Mouse (Mus musculus) cerebral cortex, adult 2 months (tissue): Measurements from ENCODE around the gene Lactbl1.

Source experiments
- WGBS: fragments of 180-500 bp; shearing (Covaris S2); methylation state at CpG from one replicate; pipeline ENCODE4 v1.1.7; 2018; 5-methylcytosine and 5-hydroxymethylcytosine counted together

Gene Lactbl1

GRCm38 (mm10) chr4:136636983-136637562, 14.7 kb downstream of the Lactbl1 start:
- 14% methylated on average over 37 of the region's 37 CpGs for WGBS

- WGBS: 3% methylated on average over 75 of the region's 76 CpGs
Observed at GRCm38 (mm10) chr4:136637563-136638229, 15.3 kb downstream of the Lactbl1 start.

- 49% methylated on average over 7 of the region's 7 CpGs for WGBS
Observed at GRCm38 (mm10) chr4:136638230-136638750, 15.9 kb downstream of the Lactbl1 start.

GRCm38 (mm10) chr4:136638890-136639289, 16.5 kb downstream of the Lactbl1 start:
- 27% methylated on average over 10 of the region's 10 CpGs for WGBS

- 14% methylated on average over 11 of the region's 11 CpGs for WGBS
Observed at GRCm38 (mm10) chr4:136648922-136649479, 26.6 kb downstream of the Lactbl1 start.

- WGBS: 27% methylated on average over 13 of the region's 13 CpGs
Observed at GRCm38 (mm10) chr4:136649480-136650196, 27.2 kb downstream of the Lactbl1 start.

- WGBS: 84% methylated on average over 8 of the region's 8 CpGs
Observed at GRCm38 (mm10) chr4:136650261-136650660, 27.8 kb downstream of the Lactbl1 start.

GRCm38 (mm10) chr4:136651357-136651811, 29.0 kb downstream of the Lactbl1 start:
- WGBS: 42% methylated on average over 3 of the region's 3 CpGs

GRCm38 (mm10) chr4:136651882-136652527, 29.6 kb downstream of the Lactbl1 start:
- WGBS: 41% methylated on average over 13 of the region's 13 CpGs

GRCm38 (mm10) chr4:136652528-136652910, 30.1 kb downstream of the Lactbl1 start:
- WGBS: 31% methylated on average over 11 of the region's 11 CpGs

- WGBS: 58% methylated on average over 6 of the region's 6 CpGs
Observed at GRCm38 (mm10) chr4:136653019-136653418, 30.6 kb downstream of the Lactbl1 start.

- 89% methylated on average over 10 of the region's 10 CpGs for WGBS
Observed at GRCm38 (mm10) chr4:136653692-136654234, 31.3 kb downstream of the Lactbl1 start.

GRCm38 (mm10) chr4:136657914-136658313, 35.5 kb downstream of the Lactbl1 start:
- 79% methylated on average over 3 of the region's 3 CpGs for WGBS

- 21% methylated on average over 9 of the region's 9 CpGs for WGBS
Observed at GRCm38 (mm10) chr4:136665068-136665467, 42.6 kb downstream of the Lactbl1 start.

GRCm38 (mm10) chr4:136666002-136666401, 43.6 kb downstream of the Lactbl1 start:
- WGBS: 70% methylated on average over 4 of the region's 4 CpGs

GRCm38 (mm10) chr4:136667757-136668156, 45.3 kb downstream of the Lactbl1 start:
- 48% methylated on average over 10 of the region's 10 CpGs for WGBS

GRCm38 (mm10) chr4:136672335-136673090, 50.1 kb downstream of the Lactbl1 start:
- 91% methylated on average over 19 of the region's 19 CpGs for WGBS

GRCm38 (mm10) chr4:136675439-136675838, 53.0 kb downstream of the Lactbl1 start:
- WGBS: 90% methylated on average over 9 of the region's 9 CpGs

- under 1% methylated on average over 3 of the region's 3 CpGs for WGBS
Observed at GRCm38 (mm10) chr4:136678480-136678879, 56.1 kb downstream of the Lactbl1 start.

- WGBS: 92% methylated on average over 8 of the region's 8 CpGs
Observed at GRCm38 (mm10) chr4:136679221-136679620, 56.8 kb downstream of the Lactbl1 start.

GRCm38 (mm10) chr4:136680641-136681040, 58.2 kb downstream of the Lactbl1 start:
- 77% methylated on average over 14 of the region's 14 CpGs for WGBS
